Mouse (Mus musculus) ES-E14 (cell line): Measurements from ENCODE around the gene D930020B18Rik.

Source experiments
- CHD2 ChIP-seq: IDR thresholded peaks from 2 replicates; pipeline ENCODE4 v1.6.1; 2014; ENCODE audit warnings: mild to moderate bottlenecking, low read depth, low read length, inconsistent platforms
- HCFC1 ChIP-seq: IDR thresholded peaks from 2 replicates; pipeline ENCODE4 v1.6.1; 2012; ENCODE audit warnings: low read length, inconsistent platforms, borderline replicate concordance; ENCODE audit not compliant: insufficient read depth
- MAFK ChIP-seq: IDR thresholded peaks from 2 replicates; pipeline ENCODE4 v1.6.1; 2014; ENCODE audit warnings: mild to moderate bottlenecking, low read depth, low read length, inconsistent platforms; ENCODE audit not compliant: insufficient read depth

DNA sequence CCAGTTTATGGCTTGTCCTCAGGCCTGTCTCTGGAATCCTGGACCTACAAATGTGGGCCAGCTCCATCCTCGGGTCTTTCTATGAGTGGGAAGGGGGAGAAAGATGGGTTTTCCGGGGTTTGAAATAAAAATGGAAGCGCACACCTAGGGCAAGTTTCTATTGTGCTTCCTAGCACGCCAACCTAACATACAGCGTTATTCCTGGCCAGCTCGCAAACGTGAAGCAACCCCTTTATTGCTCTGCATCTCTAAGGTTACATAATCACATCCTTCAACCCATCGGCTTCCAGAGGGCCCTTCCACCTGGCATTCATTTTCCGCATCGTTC, 480 bp upstream of the D930020B18Rik start:
- TF ChIP-seq MAFK (no peak), HCFC1 (no peak), CHD2 (no peak)
